Mouse (Mus musculus): Measurements from ENCODE around the gene Cog1. TPM values are rescaled to one million over a fixed set of nuclear protein-coding genes. Genes with fewer than 3 reads are reported as not detected.

Cog1 gene
- polyA plus RNA-seq, 1 experiment from 2014 or later = 33.9 TPM

- no peak for ATAC-seq (ENCODE audit: low read depth)
- Histone ChIP-seq H3K36me3 (no peaks in the 10 kb centered on the region), H3K4me1 (replicated peaks) (peaks cover 14% of the 10 kb centered on the region), H3K9me3 (no peaks in the 10 kb centered on the region), H3K4me3 (no peak overlapping the region), H3K4me2 (no peak overlapping the region), H3K9ac (no peak overlapping the region), H3K27me3 (no peaks in the 10 kb centered on the region), H3K27ac (replicated peaks) (no peak overlapping the region)
- WGBS = 67% methylated on average over 7 of the region's 7 CpGs
These were observed 66.2 kb downstream of the Cog1 start for GRCm38 (mm10) chr11:113715078-113715674.

- Histone ChIP-seq H3K4me2 (no peak overlapping the region), H3K9ac (no peak overlapping the region), H3K36me3 (no peaks in the 10 kb centered on the region), H3K4me1 (replicated peaks) (peaks cover 5% of the 10 kb centered on the region; the same call in 1 of the 2 replicates), H3K27me3 (no peaks in the 10 kb centered on the region), H3K4me3 (no peak overlapping the region), H3K27ac (replicated peaks) (no peak overlapping the region), H3K9me3 (no peaks in the 10 kb centered on the region)
- ATAC-seq (ENCODE audit: low read depth) = no peak
- WGBS = 93% methylated on average over 2 of the region's 2 CpGs
These were observed 67.2 kb downstream of the Cog1 start for GRCm38 (mm10) chr11:113716132-113716531.

Other genes starting within 250 kb of the Cog1 start
- 16.4 and 21.4 TPM in 2 replicates for gene Sstr2, start 29.8 kb upstream of the Cog1 start, polyA plus RNA-seq (2015; fragmentation: Nextera tagmentation; extraction: Ambion mirVana)
- gene Slc39a11, start 910 bp downstream of the Cog1 start, polyA plus RNA-seq (2015; fragmentation: Nextera tagmentation; extraction: Ambion mirVana) = 21.0 and 26.8 TPM in 2 replicates
- gene Fam104a, start 35.0 kb downstream of the Cog1 start, polyA plus RNA-seq (2015; fragmentation: Nextera tagmentation; extraction: Ambion mirVana) = 40.8 and 43.3 TPM in 2 replicates
- gene D11Wsu47e, start 35.2 kb downstream of the Cog1 start, polyA plus RNA-seq (2015; fragmentation: Nextera tagmentation; extraction: Ambion mirVana) = 18.1 and 23.1 TPM in 2 replicates
- gene Cpsf4l, start 60.8 kb downstream of the Cog1 start, polyA plus RNA-seq (2015; fragmentation: Nextera tagmentation; extraction: Ambion mirVana) = 0.36 and 0.85 TPM in 2 replicates
- 54.6 and 58.9 TPM in 2 replicates for gene Cdc42ep4, start 102.7 kb downstream of the Cog1 start, polyA plus RNA-seq (2015; fragmentation: Nextera tagmentation; extraction: Ambion mirVana)

Data from neural tube, embryonic 13.5 days (tissue).